Mouse (Mus musculus): ENCODE measurements around the gene Cbarp. TPM values are rescaled to one million over a fixed set of nuclear protein-coding genes. Genes with fewer than 3 reads are reported as not detected.

Cbarp gene
- total and polyA plus RNA-seq, 2 experiments from 2014 or later, result 1.1 to 5.9 TPM

DNA sequence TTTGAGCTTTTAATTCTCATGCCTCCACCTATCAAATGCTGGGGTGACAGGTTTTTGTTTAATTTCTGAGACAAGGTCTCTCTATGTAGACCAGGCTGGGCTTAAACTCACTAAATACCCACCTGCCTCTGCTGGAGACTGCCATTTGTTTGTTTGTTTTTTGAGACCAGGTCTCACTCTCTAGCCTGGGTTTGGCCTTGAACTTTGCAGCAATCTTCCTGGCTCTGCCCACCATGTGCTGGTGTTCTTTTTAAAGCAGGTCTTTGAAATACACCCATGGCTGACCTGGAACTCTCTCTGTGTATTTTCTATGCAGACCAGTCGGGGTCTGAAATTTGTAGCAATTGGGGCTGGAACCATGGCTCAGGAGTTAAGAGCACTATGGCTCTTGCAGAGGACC, 5.0 kb downstream of the Cbarp start:
- Histone ChIP-seq H3K4me2 (ENCODE audit: low read depth, low read length) (no peak overlapping the region), H3K4me1 (ENCODE audit: control insufficient read depth, insufficient read depth) (peaks cover 22% of the 10 kb centered on the region), H3K27ac (ENCODE audit: low read depth) (no peak overlapping the region), H3K4me3 (ENCODE audit: low read depth, low read length) (no peak overlapping the region), H3K9ac (replicated peaks; ENCODE audit: low read depth, low read length) (no peak overlapping the region), H3K36me3 (replicated peaks; ENCODE audit: control insufficient read depth, insufficient read depth, low read length) (peaks cover 15% of the 10 kb centered on the region), H3K9me3 (replicated peaks; ENCODE audit: control insufficient read depth, low read length) (no peaks in the 10 kb centered on the region), H3K27me3 (ENCODE audit: control insufficient read depth, insufficient read depth, low read length) (peaks cover 22% of the 10 kb centered on the region; the same call in 1 of the 2 replicates)
- WGBS, result 89% methylated on average over 1 of the region's 1 CpGs
- DNase-seq (ENCODE audit: low spot score), result no peak
- TF ChIP-seq EP300 (IDR thresholded peaks at IDR 0.05; ENCODE audit: low read depth) (no peak), CTCF (IDR thresholded peaks at IDR 0.05; ENCODE audit: low read depth) (no peak)
- ATAC-seq (ENCODE audit: insufficient read depth, low read depth), result no peak

DNA sequence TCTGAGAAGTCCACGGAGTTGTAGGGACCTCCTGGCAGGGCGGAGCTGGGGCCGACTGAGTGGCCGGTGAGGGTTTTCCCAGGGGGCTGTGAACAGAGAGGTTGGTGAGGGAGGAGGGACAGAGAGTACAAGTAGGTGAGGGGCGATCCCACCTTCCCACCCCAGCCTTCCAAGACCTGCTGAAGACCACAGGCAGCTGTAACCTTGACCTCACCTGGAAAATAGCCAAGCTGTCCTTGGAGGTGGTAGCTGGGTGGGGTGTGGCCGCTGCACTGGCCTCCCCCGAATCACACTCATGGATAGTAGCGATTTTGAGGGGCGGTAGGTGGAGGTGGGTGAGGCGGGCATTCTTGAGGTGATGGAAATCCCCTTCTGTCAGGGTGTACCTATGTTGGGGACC, 5.5 kb downstream of the Cbarp start:
- no peak overlapping the region for H3K27ac ChIP-seq (ENCODE audit: low read depth)
- H3K4me2 ChIP-seq (ENCODE audit: low read depth, low read length), result no peak overlapping the region
- TF ChIP-seq EP300 (IDR thresholded peaks at IDR 0.05; ENCODE audit: low read depth), result no peak
- no peak for TF ChIP-seq CTCF (IDR thresholded peaks at IDR 0.05; ENCODE audit: low read depth)
- WGBS, result 83% methylated on average over 10 of the region's 10 CpGs
- no peaks in the 10 kb centered on the region for H3K9me3 ChIP-seq (replicated peaks; ENCODE audit: control insufficient read depth, low read length)
- peaks cover 22% of the 10 kb centered on the region; the same call in 1 of the 2 replicates for H3K27me3 ChIP-seq (ENCODE audit: control insufficient read depth, insufficient read depth, low read length)
- H3K4me3 ChIP-seq (ENCODE audit: low read depth, low read length), result no peak overlapping the region
- no peak for DNase-seq (ENCODE audit: low spot score)
- H3K36me3 ChIP-seq (replicated peaks; ENCODE audit: control insufficient read depth, insufficient read depth, low read length), result peaks cover 20% of the 10 kb centered on the region
- no peak overlapping the region for H3K9ac ChIP-seq (replicated peaks; ENCODE audit: low read depth, low read length)
- peaks cover 22% of the 10 kb centered on the region for H3K4me1 ChIP-seq (ENCODE audit: control insufficient read depth, insufficient read depth)
- ATAC-seq (ENCODE audit: insufficient read depth, low read depth), result no peak

DNA sequence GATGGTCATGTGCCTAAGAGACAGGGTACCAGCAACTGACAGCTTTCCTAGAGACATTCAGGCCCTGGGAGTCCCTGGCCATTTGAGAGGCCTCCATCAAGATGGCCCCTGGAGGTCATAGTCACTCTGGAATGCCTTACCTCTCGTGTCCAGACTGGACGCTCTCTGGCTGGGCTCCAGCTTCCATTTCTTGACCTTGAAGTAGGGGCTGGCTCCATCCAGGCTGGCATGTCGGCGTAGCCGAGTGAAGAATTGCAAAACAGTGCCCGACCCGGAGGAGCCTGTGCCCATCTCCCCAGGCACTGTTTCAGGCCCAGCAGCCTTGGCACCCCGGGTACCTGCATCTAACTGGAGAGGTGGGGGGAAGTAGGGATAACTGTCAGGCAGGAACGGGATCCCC, 6.2 kb downstream of the Cbarp start:
- Histone ChIP-seq H3K36me3 (replicated peaks; ENCODE audit: control insufficient read depth, insufficient read depth, low read length) (peaks cover 27% of the 10 kb centered on the region), H3K4me1 (ENCODE audit: control insufficient read depth, insufficient read depth) (peaks cover 21% of the 10 kb centered on the region), H3K27me3 (ENCODE audit: control insufficient read depth, insufficient read depth, low read length) (peaks cover 22% of the 10 kb centered on the region; the same call in 1 of the 2 replicates), H3K4me2 (ENCODE audit: low read depth, low read length) (no peak overlapping the region), H3K27ac (ENCODE audit: low read depth) (no peak overlapping the region), H3K9ac (replicated peaks; ENCODE audit: low read depth, low read length) (no peak overlapping the region), H3K9me3 (replicated peaks; ENCODE audit: control insufficient read depth, low read length) (no peaks in the 10 kb centered on the region), H3K4me3 (ENCODE audit: low read depth, low read length) (no peak overlapping the region)
- no peak for TF ChIP-seq EP300 (IDR thresholded peaks at IDR 0.05; ENCODE audit: low read depth)
- TF ChIP-seq CTCF (IDR thresholded peaks at IDR 0.05; ENCODE audit: low read depth), result no peak
- no peak for DNase-seq (ENCODE audit: low spot score)
- no peak for ATAC-seq (ENCODE audit: insufficient read depth, low read depth)
- WGBS, result 82% methylated on average over 9 of the region's 9 CpGs

DNA sequence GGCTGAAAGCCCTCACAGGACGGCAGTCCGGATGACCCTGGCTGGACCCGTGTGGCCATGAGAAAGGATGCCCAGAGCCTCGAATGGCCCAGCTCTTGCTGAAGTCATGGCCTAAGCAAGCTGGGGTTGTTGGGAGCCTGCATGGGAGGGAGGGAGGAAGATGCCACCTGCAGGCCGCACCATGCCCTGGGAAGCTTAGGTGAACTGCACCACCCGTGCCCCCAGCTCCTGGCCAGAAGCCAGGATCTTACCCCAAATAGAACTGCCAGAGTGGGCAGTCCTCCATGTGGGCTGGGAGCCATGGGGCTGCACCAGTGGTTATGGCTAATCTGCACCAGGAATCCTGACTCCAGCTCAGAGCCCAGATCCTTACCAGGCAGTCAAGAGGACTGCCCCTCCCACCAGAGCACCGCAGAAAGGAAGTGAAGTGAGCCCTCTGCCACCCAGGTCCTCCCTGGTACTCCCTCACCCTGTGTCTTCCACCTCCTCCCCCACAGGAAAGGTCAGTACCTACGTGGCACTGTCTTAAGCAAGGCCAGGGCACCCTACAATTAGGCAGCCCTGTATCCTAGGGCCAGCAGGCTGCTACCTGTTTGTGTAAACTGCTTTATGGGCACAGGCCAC, 7.3 kb downstream of the Cbarp start:
- H3K27me3 ChIP-seq (ENCODE audit: control insufficient read depth, insufficient read depth, low read length), result peaks cover 15% of the 10 kb centered on the region; the same call in 1 of the 2 replicates
- TF ChIP-seq EP300 (IDR thresholded peaks at IDR 0.05; ENCODE audit: low read depth) (0 out of 2 replicates have a peak, but pooled peaks have one; percentile 43), CTCF (IDR thresholded peaks at IDR 0.05; ENCODE audit: low read depth) (peak; percentile 48)
- peaks cover 13% of the 10 kb centered on the region for H3K4me1 ChIP-seq (ENCODE audit: control insufficient read depth, insufficient read depth)

DNA sequence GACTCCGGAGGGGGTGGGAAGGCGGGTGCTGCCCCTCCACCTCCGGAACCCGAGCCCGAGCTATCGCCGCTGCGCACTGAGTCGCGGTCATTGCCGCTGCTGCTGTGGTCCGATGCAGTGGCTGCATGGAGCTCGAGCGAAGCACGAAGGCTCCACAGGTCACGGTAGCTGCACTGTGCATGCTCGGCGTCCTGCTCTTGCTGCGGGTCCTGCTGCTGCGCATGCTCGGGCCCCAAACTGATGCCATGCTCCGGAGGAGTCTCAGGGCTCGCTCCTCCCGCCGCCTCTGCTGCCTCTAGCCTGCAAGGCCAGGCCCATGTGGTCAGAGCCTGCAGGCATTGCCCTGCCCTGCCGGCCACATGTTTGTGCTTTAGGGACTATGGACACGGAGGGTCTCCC, 8.7 kb downstream of the Cbarp start:
- peaks cover 52% of the 10 kb centered on the region for H3K36me3 ChIP-seq (replicated peaks; ENCODE audit: control insufficient read depth, insufficient read depth, low read length)
- no peak for ATAC-seq (ENCODE audit: insufficient read depth, low read depth)
- DNase-seq (ENCODE audit: low spot score), result no peak
- TF ChIP-seq CTCF (IDR thresholded peaks at IDR 0.05; ENCODE audit: low read depth), result no peak
- H3K4me2 ChIP-seq (ENCODE audit: low read depth, low read length), result no peak overlapping the region
- H3K27me3 ChIP-seq (ENCODE audit: control insufficient read depth, insufficient read depth, low read length), result peaks cover 6% of the 10 kb centered on the region; the same call in 1 of the 2 replicates
- no peaks in the 10 kb centered on the region for H3K9me3 ChIP-seq (replicated peaks; ENCODE audit: control insufficient read depth, low read length)
- H3K9ac ChIP-seq (replicated peaks; ENCODE audit: low read depth, low read length), result no peak overlapping the region
- no peak overlapping the region for H3K4me3 ChIP-seq (ENCODE audit: low read depth, low read length)
- WGBS, result 63% methylated on average over 27 of the region's 27 CpGs
- no peak overlapping the region for H3K27ac ChIP-seq (ENCODE audit: low read depth)
- H3K4me1 ChIP-seq (ENCODE audit: control insufficient read depth, insufficient read depth), result 0 out of 2 replicates have a peak, but pooled peaks cover 4% of the 10 kb centered on the region

More for the DNA sequence above, 7.3 kb downstream of the Cbarp start:
- peaks cover 38% of the 10 kb centered on the region for H3K36me3 ChIP-seq (replicated peaks; ENCODE audit: control insufficient read depth, insufficient read depth, low read length)
- H3K4me3 ChIP-seq (ENCODE audit: low read depth, low read length), result no peak overlapping the region
- no peak overlapping the region for H3K9ac ChIP-seq (replicated peaks; ENCODE audit: low read depth, low read length)
- DNase-seq (ENCODE audit: low spot score) (peak; percentile 60), ATAC-seq (ENCODE audit: insufficient read depth, low read depth) (peak; percentile 69)
- peak overlapping the region; percentile 4; the same call in 1 of the 2 replicates for H3K27ac ChIP-seq (ENCODE audit: low read depth)
- WGBS, result 30% methylated on average over 8 of the region's 8 CpGs
- H3K4me2 ChIP-seq (ENCODE audit: low read depth, low read length), result no peak overlapping the region
- no peaks in the 10 kb centered on the region for H3K9me3 ChIP-seq (replicated peaks; ENCODE audit: control insufficient read depth, low read length)
